Mouse (Mus musculus) thymus, postnatal 36 days (tissue): ENCODE data around the gene Efna4.

Source experiments
- DNase-seq, 2 experiments: peaks; one replicate each; pipeline ENCODE4 v3.0.0; 2022; ENCODE audit warnings: mixed read lengths in 2 of 2

Efna4 gene

GRCm38 (mm10) chr3:89337721-89338578 lies at the start of gene Efna4:
Gene Efna4 (minus strand): TSS chr3:89338028.
- DNase-seq: peak; percentile 57 to 73

- DNase-seq: peak; percentile 47 to 66
Observed at GRCm38 (mm10) chr3:89386438-89387420, 48.9 kb upstream of the Efna4 start.

GRCm38 (mm10) chr3:89385451-89385850 lies 47.6 kb upstream of the Efna4 start:
- peak; percentile 66 to 75 for DNase-seq

GRCm38 (mm10) chr3:89384331-89385076 lies 46.7 kb upstream of the Efna4 start:
- no peak for DNase-seq

GRCm38 (mm10) chr3:89383651-89384255 lies 45.9 kb upstream of the Efna4 start:
- DNase-seq: no peak

- DNase-seq: no peak
Observed at GRCm38 (mm10) chr3:89382950-89383349, 45.1 kb upstream of the Efna4 start.

GRCm38 (mm10) chr3:89382033-89382882 lies 44.4 kb upstream of the Efna4 start:
- DNase-seq: no peak

- no peak for DNase-seq
Observed at GRCm38 (mm10) chr3:89381233-89381632, 43.4 kb upstream of the Efna4 start.

- no peak for DNase-seq
Observed at GRCm38 (mm10) chr3:89380711-89381110, 42.9 kb upstream of the Efna4 start.

- no peak for DNase-seq
Observed at GRCm38 (mm10) chr3:89380291-89380690, 42.5 kb upstream of the Efna4 start.

GRCm38 (mm10) chr3:89379388-89380131 lies 41.7 kb upstream of the Efna4 start:
- peak; percentile 46 to 65 for DNase-seq

GRCm38 (mm10) chr3:89378394-89379067 lies 40.7 kb upstream of the Efna4 start:
- peak; percentile 65 to 79 for DNase-seq

GRCm38 (mm10) chr3:89377831-89378230 lies 40.0 kb upstream of the Efna4 start:
- DNase-seq: no peak

GRCm38 (mm10) chr3:89373581-89374231 lies 35.9 kb upstream of the Efna4 start:
- DNase-seq: no peak

- no peak for DNase-seq
Observed at GRCm38 (mm10) chr3:89367338-89367737, 29.5 kb upstream of the Efna4 start.

GRCm38 (mm10) chr3:89365486-89366414 lies 27.9 kb upstream of the Efna4 start:
- DNase-seq: no peak

- DNase-seq: no peak
Observed at GRCm38 (mm10) chr3:89365153-89365485, 27.3 kb upstream of the Efna4 start, which contains the start of gene Dcst1. Gene Dcst1 (minus strand): TSS chr3:89365253.

- no peak for DNase-seq
Observed at GRCm38 (mm10) chr3:89364631-89365030, 26.8 kb upstream of the Efna4 start.
